Mouse (Mus musculus) lung, postnatal 36 days (tissue): ENCODE measurements around the gene Gm21256.
"Not testable (repeated sequence)": the region's sequence is repeated elsewhere in the genome, so short reads cannot be mapped to it uniquely, and the experiment has no call there.

Source experiments
- DNase-seq: peaks from one replicate; pipeline ENCODE4 v3.0.0; 2022; ENCODE audit warnings: mixed read lengths

Gm21256 gene

GRCm38 (mm10) chrY:47450660-47451059 is at the start of gene Gm21256:
TSS of gene Gm21256 (plus strand) at chrY:47450960.
- not testable (repeated sequence) for DNase-seq
